10 mouse cellular contexts compared by ENCODE assay signal in genomic region chr15:25909783-25910494, GRCm38 (mm10).
DNase-seq lines count a peak whose midpoint lies in the region; ATAC-seq lines count a peak whose summit lies in the region.
"Had no signal": no experiment of that assay in that cellular context is flagged by ENCODE, and none has a peak within 500 bp of the region (broad histone marks: within the 10 kb centered on the region; RNA-seq: fewer than 3 reads in every experiment).

No protein-coding gene starts in this region.

- DNase-seq in frontal cortex, postnatal 36 days (ENCODE audit: low spot score in 2 of 2) = no peak
- peak; percentile 88 for DNase-seq in 416B (ENCODE audit: low read depth)
- no peak for DNase-seq in forebrain, embryonic 10.5 days (ENCODE audit: extremely low spot score, low spot score)
- DNase-seq in kidney, postnatal 4 days = no peak
- no peak for DNase-seq in testis, postnatal 10 days (ENCODE audit: low spot score)
- no peak for DNase-seq in left cerebral cortex, postnatal 36 days (ENCODE audit: low spot score in 2 of 2)

- H3K27me3 ChIP-seq in forebrain, embryonic 10.5 days (ENCODE audit: poor library complexity, severe bottlenecking) = no peaks in the 10 kb centered on the region
- H3K27me3 ChIP-seq: lung, embryonic 15.5 days had no signal

- no peaks in the 10 kb centered on the region for H3K36me3 ChIP-seq in forebrain, embryonic 10.5 days (replicated peaks)
- H3K36me3 ChIP-seq: lung, embryonic 15.5 days had no signal

- H3K4me3 ChIP-seq in forebrain, embryonic 10.5 days = no peak overlapping the region
- H3K4me3 ChIP-seq: lung, embryonic 15.5 days had no signal

- ATAC-seq in frontal cortex, adult (ENCODE audit: low TSS enrichment) = peak; percentile 38; the same call in 1 of the 2 replicates
- peak; percentile 69 for ATAC-seq in megakaryocyte, adult 5-6 weeks (ENCODE audit: poor library complexity, severe bottlenecking)

- no peaks in the 10 kb centered on the region for H3K9me3 ChIP-seq in forebrain, embryonic 10.5 days
- H3K9me3 ChIP-seq: lung, embryonic 15.5 days had no signal

- intact Hi-C loops in left cerebral cortex, postnatal 36 days (cut with DNase I) = no loop called here

- 0 out of 2 replicates have a peak overlapping the region, but pooled peaks have one; percentile 31 for H3K27ac ChIP-seq in forebrain, embryonic 10.5 days
- H3K27ac ChIP-seq: kidney, postnatal 0 days; lung, embryonic 15.5 days had no signal

- 57% methylated on average over 11 of the region's 11 CpGs for WGBS in forebrain, embryonic 10.5 days

- H3K4me1 ChIP-seq in forebrain, embryonic 10.5 days = peaks cover 17% of the 10 kb centered on the region
